11 mouse cellular contexts compared by ENCODE assay signal in genomic region chrX:75044595-75044994, GRCm38 (mm10). TPM values are rescaled to one million over a fixed set of nuclear protein-coding genes. Genes with fewer than 3 reads are reported as not detected.
DNase-seq lines count a peak whose midpoint lies in the region; ATAC-seq and TF ChIP-seq lines count a peak whose summit lies in the region.
"Had no signal": no experiment of that assay in that cellular context is flagged by ENCODE, and none has a peak within 500 bp of the region (broad histone marks: within the 10 kb centered on the region; RNA-seq: fewer than 3 reads in every experiment).

No protein-coding gene starts in this region.

- peak; percentile 7 for DNase-seq in adrenal gland, postnatal 25 days
- DNase-seq in adrenal gland, adult 18-20 months (ENCODE audit: low spot score in 2 of 2) = no peak
- DNase-seq in heart, postnatal 0 days (ENCODE audit: low spot score) = peak; percentile 43
- no peak for DNase-seq in layer of hippocampus, adult 9-11 months
- DNase-seq in neural tube, embryonic 10.5 days (ENCODE audit: extremely low spot score, low spot score) = no peak
- DNase-seq: forebrain, postnatal 0 days; retina, postnatal 1 day had no signal

- ATAC-seq in heart, postnatal 0 days (ENCODE audit: insufficient read depth, low read depth) = peak; percentile 49
- no peak for ATAC-seq in lung, embryonic 15.5 days (ENCODE audit: borderline replicate concordance, extremely low read depth, low FRiP score, low TSS enrichment)
- ATAC-seq in frontal cortex, adult (ENCODE audit: low TSS enrichment) = no peak
- ATAC-seq: forebrain, postnatal 0 days; hindbrain, postnatal 0 days had no signal

- H3K9me3 ChIP-seq in heart, postnatal 0 days (replicated peaks; ENCODE audit: control insufficient read depth, low read length) = no peaks in the 10 kb centered on the region
- no peaks in the 10 kb centered on the region for H3K9me3 ChIP-seq in lung, embryonic 15.5 days

- peak overlapping the region; percentile 67 for H3K27ac ChIP-seq in brown adipose tissue, adult 24 weeks (replicated peaks; ENCODE audit: low read depth, low read length)
- 0 out of 2 replicates have a peak overlapping the region, but pooled peaks have one; percentile 43 for H3K27ac ChIP-seq in heart, postnatal 0 days (ENCODE audit: low read depth)
- H3K27ac ChIP-seq in lung, embryonic 15.5 days = peak overlapping the region; percentile 24; the same call in 1 of the 2 replicates
- H3K27ac ChIP-seq: hindbrain, postnatal 0 days had no signal

- no peak overlapping the region for H3K4me2 ChIP-seq in heart, postnatal 0 days (ENCODE audit: low read depth, low read length)
- no peak overlapping the region for H3K4me2 ChIP-seq in lung, embryonic 15.5 days

- H3K36me3 ChIP-seq in heart, postnatal 0 days (replicated peaks; ENCODE audit: control insufficient read depth, insufficient read depth, low read length) = no peaks in the 10 kb centered on the region
- no peaks in the 10 kb centered on the region for H3K36me3 ChIP-seq in lung, embryonic 15.5 days

- no peaks in the 10 kb centered on the region for H3K4me1 ChIP-seq in brown adipose tissue, adult 24 weeks (ENCODE audit: control insufficient read depth, insufficient read depth, insufficient read length, low read length)
- H3K4me1 ChIP-seq in heart, postnatal 0 days (ENCODE audit: control insufficient read depth, insufficient read depth) = no peaks in the 10 kb centered on the region
- H3K4me1 ChIP-seq in lung, embryonic 15.5 days = no peaks in the 10 kb centered on the region

- 40% methylated on average over 4 of the region's 4 CpGs for WGBS in heart, postnatal 0 days
- WGBS in lung, embryonic 15.5 days = 49% methylated on average over 4 of the region's 4 CpGs

- no peak overlapping the region for H3K9ac ChIP-seq in heart, postnatal 0 days (replicated peaks; ENCODE audit: low read depth, low read length)
- no peak overlapping the region for H3K9ac ChIP-seq in lung, embryonic 15.5 days
- H3K9ac ChIP-seq: forebrain, postnatal 0 days had no signal

- no peak overlapping the region for H3K4me3 ChIP-seq in brown adipose tissue, adult 24 weeks (ENCODE audit: insufficient read depth, low read depth, low read length)
- no peak overlapping the region for H3K4me3 ChIP-seq in heart, postnatal 0 days (ENCODE audit: low read depth, low read length)
- no peak overlapping the region for H3K4me3 ChIP-seq in lung, embryonic 15.5 days

- TF ChIP-seq EP300 in heart, postnatal 0 days (IDR thresholded peaks at IDR 0.05; ENCODE audit: low read depth) = no peak

- no peak for TF ChIP-seq CTCF in heart, postnatal 0 days (IDR thresholded peaks at IDR 0.05; ENCODE audit: low read depth)

- H3K27me3 ChIP-seq in heart, postnatal 0 days (ENCODE audit: control insufficient read depth, insufficient read depth, low read length) = no peaks in the 10 kb centered on the region
- no peaks in the 10 kb centered on the region for H3K27me3 ChIP-seq in lung, embryonic 15.5 days

RNA-seq across cellular contexts. Expression of gene Gab3, which starts 40.7 kb away (rescaled TPM):
- total RNA-seq in adrenal gland, postnatal 25 days (2021) = 1.8 and 2.8 TPM in 2 replicates
- 1 to 10 TPM; 1.3 to 1.6 TPM for total RNA-seq in adrenal gland, adult 18-20 months (2021)
- 0.71 and 1.3 TPM in 2 replicates for polyA plus RNA-seq in brown adipose tissue, adult 24 weeks (2012; ENCODE audit: insufficient read depth, insufficient read length, missing spikeins)
- 3.8 and 4.6 TPM in 2 replicates for total RNA-seq in heart, postnatal 0 days (2014; rRNA removed; ENCODE audit: low replicate concordance)
- polyA plus RNA-seq in heart, postnatal 0 days (2015; fragmentation: Nextera tagmentation; extraction: Ambion mirVana) = 2.7 and 3.1 TPM in 2 replicates
- polyA plus RNA-seq in lung, embryonic 15.5 days (2015; fragmentation: Nextera tagmentation; extraction: Ambion mirVana) = 7.7 and 8.5 TPM in 2 replicates

RNA-seq across cellular contexts. Expression of gene Dkc1, which starts 51.1 kb away (rescaled TPM):
- total RNA-seq in adrenal gland, postnatal 25 days (2021) = 47.0 and 47.3 TPM in 2 replicates
- 10 to 100 TPM; 35.5 to 35.9 TPM for total RNA-seq in adrenal gland, adult 18-20 months (2021)
- 16.1 and 29.9 TPM in 2 replicates for polyA plus RNA-seq in brown adipose tissue, adult 24 weeks (2012; ENCODE audit: insufficient read depth, insufficient read length, missing spikeins)
- 10.5 and 22.8 TPM in 2 replicates for total RNA-seq in heart, postnatal 0 days (2014; rRNA removed; ENCODE audit: low replicate concordance)
- polyA plus RNA-seq in heart, postnatal 0 days (2015; fragmentation: Nextera tagmentation; extraction: Ambion mirVana) = 39.4 and 44.8 TPM in 2 replicates
- polyA plus RNA-seq in lung, embryonic 15.5 days (2015; fragmentation: Nextera tagmentation; extraction: Ambion mirVana) = 128 and 131 TPM in 2 replicates

Comparison
In these comparisons a context has a peak if more than half of its experiments do, and no peak if none do; other contexts are left out.
1. DNase-seq: peak in adrenal gland, postnatal 25 days (single experiment) and heart, postnatal 0 days (single experiment); none in adrenal gland, adult 18-20 months (0 of 2), layer of hippocampus, adult 9-11 months (single experiment) and neural tube, embryonic 10.5 days (single experiment).
2. Peak in every context shown above with its lines, with median percentiles within 50 percentile points of each other: H3K27ac ChIP-seq.